Mouse (Mus musculus) megakaryocyte, embryonic 14.5 days (primary cell): ENCODE measurements at regions not wholly inside any gene's neighbourhood (a gene's known extent, or its start where the extent isn't known, plus 50 kb on each side); places are given as distances from the start of the nearest gene placed in this dataset.

Experiments used
- H3K27me3 ChIP-seq: replicated peaks from 2 replicates; pipeline ENCODE3; 2012; ENCODE audit warnings: inconsistent platforms
- H3K36me3 ChIP-seq: replicated peaks from 2 replicates; pipeline ENCODE3; 2012; ENCODE audit warnings: low read length, inconsistent platforms, mixed read lengths
- H3K4me1 ChIP-seq: 2 replicates; pipeline ENCODE4 v1.6.1; 2012; ENCODE audit warnings: inconsistent platforms
- H3K4me3 ChIP-seq: replicated peaks from 2 replicates; pipeline ENCODE3; 2012; ENCODE audit warnings: moderate library complexity, mild to moderate bottlenecking, inconsistent platforms
- H3K9me3 ChIP-seq: 2 replicates; pipeline ENCODE4 v1.6.1; 2012; ENCODE audit warnings: inconsistent platforms
- FLI1 ChIP-seq: IDR thresholded peaks from 2 replicates; pipeline ENCODE4 v1.6.1; 2012; ENCODE audit warnings: low read length, inconsistent platforms, mixed read lengths
- GATA1 ChIP-seq: IDR thresholded peaks from 3 replicates; pipeline ENCODE4 v1.6.1; 2012; ENCODE audit warnings: mixed read lengths, low read length, inconsistent platforms, borderline replicate concordance

DNA sequence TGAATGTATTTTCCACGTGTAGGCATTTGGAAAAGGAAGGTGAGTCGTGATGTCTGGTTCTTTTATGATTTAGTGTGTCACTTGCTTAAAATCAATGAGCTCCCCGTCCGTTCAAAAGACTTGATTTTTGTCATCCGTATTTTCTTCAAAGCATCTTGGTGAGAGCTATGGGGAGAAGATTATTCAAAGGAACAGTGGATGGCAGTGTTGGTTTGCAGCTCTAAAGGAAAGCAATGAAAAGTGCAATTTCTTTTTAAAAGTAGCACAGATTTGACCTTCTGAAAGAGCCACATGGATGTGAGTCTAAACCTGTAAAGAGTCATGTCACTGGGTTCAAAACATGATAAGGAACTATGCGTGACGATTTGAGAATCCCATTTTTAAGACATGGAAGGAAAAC, 313.3 kb upstream of the BC052040 start:
- no peaks in the 10 kb centered on the region for H3K36me3 ChIP-seq
- no peak overlapping the region for H3K4me3 ChIP-seq
- H3K9me3 ChIP-seq: 0 out of 2 replicates have a peak, but pooled peaks cover 7% of the 10 kb centered on the region
- TF ChIP-seq GATA1 (no peak), FLI1 (no peak)
- no peaks in the 10 kb centered on the region for H3K27me3 ChIP-seq
- no peaks in the 10 kb centered on the region for H3K4me1 ChIP-seq

DNA sequence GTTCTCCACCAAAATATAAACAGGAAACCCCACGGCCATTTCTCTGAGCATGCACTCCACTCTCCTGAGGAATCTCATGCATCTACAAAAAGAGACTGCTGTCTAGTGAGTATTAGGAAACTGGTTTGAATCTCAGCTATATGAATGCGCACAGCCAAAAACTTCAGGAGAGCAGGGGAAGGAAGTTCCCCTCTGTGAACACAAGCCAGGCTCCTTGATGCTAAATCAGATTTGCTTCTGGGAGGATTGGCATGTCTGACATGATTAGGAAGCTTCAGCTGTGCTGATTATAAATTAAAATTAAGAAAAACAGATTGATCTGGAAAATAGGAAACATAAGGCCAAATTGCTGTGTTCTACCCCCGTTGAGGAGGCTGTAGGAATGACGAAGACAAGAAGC, 304.1 kb upstream of the BC052040 start:
- H3K4me3 ChIP-seq: no peak overlapping the region
- no peaks in the 10 kb centered on the region for H3K9me3 ChIP-seq
- H3K4me1 ChIP-seq: no peaks in the 10 kb centered on the region
- no peaks in the 10 kb centered on the region for H3K27me3 ChIP-seq
- H3K36me3 ChIP-seq: no peaks in the 10 kb centered on the region
- TF ChIP-seq FLI1 (no peak), GATA1 (no peak)

DNA sequence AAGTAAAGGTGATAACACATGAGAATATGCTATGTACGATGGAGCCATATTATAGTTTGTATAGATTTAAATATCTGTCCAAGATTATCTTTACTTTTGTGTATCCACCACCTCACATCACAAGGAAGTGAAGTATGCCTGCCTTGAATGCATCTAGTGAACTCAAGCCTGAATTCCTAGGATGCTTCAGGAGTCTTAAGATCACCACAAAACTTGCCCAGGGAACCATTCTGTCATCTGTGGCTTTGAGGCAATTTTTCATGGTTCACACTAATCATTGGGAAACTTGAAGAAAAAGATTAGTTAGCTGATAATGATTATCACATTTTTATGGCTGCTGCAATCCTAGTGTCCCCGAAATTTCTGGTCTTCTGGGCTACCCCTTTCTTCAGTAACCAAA, 288.5 kb upstream of the BC052040 start:
- Histone ChIP-seq H3K36me3 (no peaks in the 10 kb centered on the region), H3K9me3 (peaks cover 14% of the 10 kb centered on the region; the same call in 1 of the 2 replicates), H3K4me3 (no peak overlapping the region), H3K27me3 (no peaks in the 10 kb centered on the region), H3K4me1 (no peaks in the 10 kb centered on the region)
- TF ChIP-seq GATA1 (no peak), FLI1 (no peak)

DNA sequence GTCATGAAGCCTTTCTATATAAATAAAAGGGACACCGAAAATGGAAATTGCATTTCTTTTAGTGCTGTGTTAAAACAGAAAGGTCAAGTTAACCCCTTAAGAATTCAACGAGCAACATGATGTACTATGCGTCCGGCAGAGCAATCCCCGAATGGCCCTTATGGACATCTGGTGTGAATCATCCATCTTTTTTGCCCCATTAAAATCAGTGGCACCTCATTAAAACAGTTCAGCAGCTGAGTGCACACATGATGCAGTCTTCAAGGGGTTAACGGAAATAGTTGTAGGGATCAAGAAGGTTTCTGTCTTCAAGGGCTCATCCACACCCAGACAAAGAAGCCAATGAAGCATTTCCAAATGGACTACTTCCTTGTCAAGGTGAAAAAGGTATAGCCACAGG, 284.1 kb upstream of the BC052040 start:
- TF ChIP-seq FLI1 (no peak), GATA1 (no peak)
- no peaks in the 10 kb centered on the region for H3K4me1 ChIP-seq
- peaks cover 11% of the 10 kb centered on the region; the same call in 1 of the 2 replicates for H3K9me3 ChIP-seq
- no peaks in the 10 kb centered on the region for H3K36me3 ChIP-seq
- H3K27me3 ChIP-seq: no peaks in the 10 kb centered on the region
- H3K4me3 ChIP-seq: no peak overlapping the region

DNA sequence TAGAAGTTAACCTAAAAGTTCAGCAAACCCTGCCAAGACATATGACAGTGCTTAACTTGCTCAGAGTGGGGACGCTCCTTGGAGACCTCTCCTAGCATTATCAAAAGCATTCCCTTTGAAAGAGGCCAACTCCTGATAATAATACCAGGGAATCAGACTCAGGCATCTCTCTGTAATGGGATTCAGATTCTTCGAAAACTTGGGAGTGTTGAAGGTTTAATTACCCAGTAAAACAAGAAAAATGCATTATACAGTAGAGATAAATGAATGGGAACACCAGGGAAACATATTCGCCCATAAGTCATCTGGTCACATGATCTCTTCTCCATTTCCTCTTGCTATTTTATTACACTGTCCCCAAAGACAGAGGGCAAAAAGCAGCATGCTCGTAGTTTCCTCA, 274.3 kb upstream of the BC052040 start:
- H3K27me3 ChIP-seq: no peaks in the 10 kb centered on the region
- no peaks in the 10 kb centered on the region for H3K9me3 ChIP-seq
- no peaks in the 10 kb centered on the region for H3K4me1 ChIP-seq
- H3K4me3 ChIP-seq: no peak overlapping the region
- TF ChIP-seq GATA1 (no peak), FLI1 (no peak)
- no peaks in the 10 kb centered on the region for H3K36me3 ChIP-seq

DNA sequence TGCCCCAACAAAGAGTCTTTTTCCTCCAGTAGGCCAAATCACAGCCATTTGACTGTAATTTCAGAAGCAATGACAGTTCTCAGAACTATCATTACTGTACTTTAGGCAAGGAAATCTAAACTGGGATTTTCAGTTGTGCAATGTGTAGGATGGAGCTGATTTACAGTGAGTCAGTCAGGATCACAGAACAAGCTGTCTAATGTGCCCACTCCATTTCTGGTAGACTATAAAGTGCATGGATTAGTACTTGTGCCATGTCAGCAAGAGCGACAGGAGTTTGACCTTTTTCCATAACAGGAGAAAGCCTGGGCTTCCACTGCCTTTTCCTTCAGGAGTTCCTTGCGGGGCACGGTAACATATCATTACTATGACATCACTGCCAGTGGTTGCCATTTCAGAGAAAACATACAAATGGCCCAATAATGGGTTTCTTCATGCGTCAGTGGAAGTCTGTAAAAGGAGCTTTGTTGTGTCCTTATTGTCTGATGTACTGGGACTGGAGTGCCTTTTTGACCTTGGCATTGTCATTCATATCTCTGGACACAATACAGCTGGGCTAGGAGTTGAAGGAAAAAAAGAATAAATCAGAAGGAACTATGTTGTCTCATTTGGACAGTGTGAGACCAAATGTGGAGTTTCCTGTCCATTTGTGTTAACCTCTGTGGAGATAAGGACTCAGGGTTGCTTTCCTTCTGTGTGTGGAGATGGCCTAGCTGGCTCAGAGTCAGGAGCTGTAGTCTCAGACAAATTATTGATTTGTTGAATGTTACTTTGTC, 271.5 kb upstream of the BC052040 start:
- H3K9me3 ChIP-seq: no peaks in the 10 kb centered on the region
- no peaks in the 10 kb centered on the region for H3K36me3 ChIP-seq
- TF ChIP-seq GATA1 (no peak), FLI1 (no peak)
- H3K27me3 ChIP-seq: no peaks in the 10 kb centered on the region
- no peak overlapping the region for H3K4me3 ChIP-seq
- H3K4me1 ChIP-seq: no peaks in the 10 kb centered on the region

DNA sequence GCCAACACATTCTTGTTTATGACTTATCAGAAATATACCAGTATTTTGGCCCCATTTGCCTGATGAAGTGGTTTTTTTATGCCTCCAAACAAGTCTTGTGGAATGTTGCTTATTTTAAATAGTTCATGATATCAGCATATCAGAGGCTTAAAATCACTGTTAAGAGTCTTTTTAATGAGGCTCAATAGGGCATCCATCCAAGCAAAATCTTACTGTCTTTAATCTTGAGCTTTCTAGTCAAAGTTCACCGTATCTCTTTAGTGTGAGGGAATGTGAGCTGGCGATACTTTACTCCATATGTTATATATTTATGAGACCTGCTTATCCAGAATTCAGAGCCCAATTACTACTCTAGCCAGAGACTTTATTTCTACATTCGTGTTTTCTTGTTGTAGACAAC, 263.0 kb upstream of the BC052040 start:
- Histone ChIP-seq H3K36me3 (no peaks in the 10 kb centered on the region), H3K27me3 (no peaks in the 10 kb centered on the region), H3K4me3 (no peak overlapping the region), H3K4me1 (no peaks in the 10 kb centered on the region), H3K9me3 (0 out of 2 replicates have a peak, but pooled peaks cover 8% of the 10 kb centered on the region)
- TF ChIP-seq FLI1: no peak
- no peak for TF ChIP-seq GATA1

DNA sequence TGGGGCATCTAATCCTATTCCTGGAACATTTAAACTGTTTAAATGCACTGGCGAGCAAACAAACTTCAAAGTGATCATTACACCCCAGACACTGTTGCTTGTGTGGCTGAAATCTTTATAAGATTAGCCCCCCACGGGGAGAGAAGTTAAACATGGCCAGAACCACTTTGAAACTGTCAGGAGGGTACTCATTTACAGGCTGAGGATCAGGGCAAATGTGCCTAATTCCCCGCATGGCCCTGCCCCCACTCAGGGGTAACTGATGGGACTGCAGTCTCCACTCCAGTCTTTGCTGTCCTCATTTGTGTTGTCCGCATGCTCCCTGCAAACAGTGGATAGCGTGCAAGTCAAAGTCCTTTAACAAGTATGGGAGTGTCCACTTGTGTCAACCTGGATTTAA, 258.9 kb upstream of the BC052040 start:
- TF ChIP-seq FLI1 (no peak), GATA1 (no peak)
- H3K9me3 ChIP-seq: 0 out of 2 replicates have a peak, but pooled peaks cover 3% of the 10 kb centered on the region
- no peaks in the 10 kb centered on the region for H3K27me3 ChIP-seq
- no peaks in the 10 kb centered on the region for H3K36me3 ChIP-seq
- H3K4me3 ChIP-seq: no peak overlapping the region
- H3K4me1 ChIP-seq: no peaks in the 10 kb centered on the region

DNA sequence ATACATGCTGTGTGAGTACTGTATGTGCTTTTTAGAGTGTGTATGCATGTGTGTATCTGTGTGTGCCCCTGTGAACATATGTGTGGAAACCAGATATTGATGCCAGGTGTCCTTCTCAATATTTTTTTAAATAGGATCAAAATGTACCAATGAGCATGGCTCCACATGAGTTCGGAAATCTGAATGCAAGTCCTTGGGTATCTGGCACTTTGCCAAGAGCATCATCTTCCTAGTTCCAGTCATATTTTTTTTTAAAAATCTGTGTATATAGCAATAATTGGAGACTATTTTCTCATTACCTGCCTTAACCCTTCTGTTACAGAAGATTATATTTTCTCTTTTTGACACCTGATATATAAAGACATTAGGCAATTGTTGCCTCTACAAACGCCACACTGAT, 255.0 kb upstream of the BC052040 start:
- no peak overlapping the region for H3K4me3 ChIP-seq
- TF ChIP-seq GATA1 (no peak), FLI1 (no peak)

DNA sequence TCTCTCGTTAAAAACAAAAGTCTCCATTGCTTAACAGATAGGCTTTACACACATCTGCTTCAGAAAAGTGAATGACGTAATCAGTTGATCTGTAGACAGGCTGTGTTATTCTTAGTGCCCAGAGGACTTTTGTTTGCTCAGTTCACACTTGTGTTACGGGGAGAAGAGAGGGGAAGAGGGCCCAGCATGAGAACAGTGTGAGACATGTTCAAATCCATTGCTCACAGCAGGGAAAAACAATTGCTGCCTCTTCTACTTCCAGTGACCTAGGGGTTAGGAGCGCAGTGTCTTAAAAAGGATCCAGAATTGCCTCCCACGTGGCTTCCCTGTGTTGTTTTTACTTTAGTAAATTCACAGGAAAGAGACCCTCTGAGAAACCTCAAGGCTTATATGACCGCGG, 243.3 kb upstream of the BC052040 start:
- Histone ChIP-seq H3K4me3 (no peak overlapping the region), H3K36me3 (no peaks in the 10 kb centered on the region), H3K4me1 (no peaks in the 10 kb centered on the region), H3K9me3 (peaks cover 15% of the 10 kb centered on the region), H3K27me3 (no peaks in the 10 kb centered on the region)
- TF ChIP-seq GATA1: no peak
- TF ChIP-seq FLI1: no peak

More for the DNA sequence above, 255.0 kb upstream of the BC052040 start:
- Histone ChIP-seq H3K4me1 (no peaks in the 10 kb centered on the region), H3K9me3 (0 out of 2 replicates have a peak, but pooled peaks cover 3% of the 10 kb centered on the region), H3K36me3 (no peaks in the 10 kb centered on the region), H3K27me3 (no peaks in the 10 kb centered on the region)
